Mouse (Mus musculus) sigmoid colon, adult 10 weeks (tissue): Measurements from ENCODE around the gene Isca2. TPM values are rescaled to one million over a fixed set of nuclear protein-coding genes. Genes with fewer than 3 reads are reported as not detected.

Source experiments
- polyA plus RNA-seq: library from polyadenylated mRNA; stranded (reverse); fragments of 350-450 nt; fragmentation: Illumina TruSeq; extraction: RNeasy Lipid Tissue Mini Kit (QIAGEN cat#74804); gene quantifications from one replicate; pipeline ENCODE4 v1.2.3, GENCODE M21; 2014; ENCODE audit warnings: low read depth, low replicate concordance

Isca2 gene
- 124 TPM for polyA plus RNA-seq

GRCm38 (mm10) chr12:84772726-84773441, at the start of gene Isca2, which contains the start of gene Npc2:
Gene Isca2 (plus strand): TSS chr12:84773251.
Gene Npc2 (minus strand): TSS chr12:84773152.

Other genes with a start within 250 kb of the Isca2 start
- gene Vsx2, start 203.5 kb upstream of the Isca2 start, polyA plus RNA-seq: not detected
- gene Abcd4, start 155.8 kb upstream of the Isca2 start, polyA plus RNA-seq: 4.4 TPM
- not detected for gene Vrtn, start 132.2 kb upstream of the Isca2 start, polyA plus RNA-seq
- not detected for gene Syndig1l, start 74.4 kb upstream of the Isca2 start, polyA plus RNA-seq
- gene Npc2, start 99 bp upstream of the Isca2 start, polyA plus RNA-seq: 42.3 TPM
- not detected for gene Ltbp2, start 103.3 kb downstream of the Isca2 start, polyA plus RNA-seq
- 118 TPM for gene Fcf1, start 197.6 kb downstream of the Isca2 start, polyA plus RNA-seq
- gene Arel1, start 197.6 kb downstream of the Isca2 start, polyA plus RNA-seq: 22.9 TPM
- 66.6 TPM for gene Ylpm1, start 223.1 kb downstream of the Isca2 start, polyA plus RNA-seq